Mouse (Mus musculus) liver, postnatal 0 days (tissue): ENCODE results near the gene Sergef. TPM values are rescaled to one million over a fixed set of nuclear protein-coding genes. Genes with fewer than 3 reads are reported as not detected.

Experiments used
- ATAC-seq: fragments of 200-750 bp; cut with Nextera tagmentation; 2 replicates; pipeline ENCODE4 v1.8.0; 2017; ENCODE audit warnings: mild to moderate bottlenecking, moderate library complexity
- DNase-seq: peaks from one replicate; pipeline ENCODE4 v3.0.0-alpha.2; 2016
- H3K27ac ChIP-seq: fragments of 300-500 bp; sonication (generic); 2 replicates; pipeline ENCODE4 v1.5.1; 2014; ENCODE audit warnings: antibody characterized with exemption, moderate library complexity, mild to moderate bottlenecking, low read depth
- H3K27me3 ChIP-seq: fragments of 300-500 bp; sonication (generic); 2 replicates; pipeline ENCODE4 v1.6.1; 2014; ENCODE audit warnings: low read length, control low read depth, mixed read lengths; ENCODE audit not compliant: insufficient read depth
- H3K36me3 ChIP-seq: fragments of 300-500 bp; sonication (generic); replicated peaks from 2 replicates; pipeline ENCODE4 v1.6.1; 2014; ENCODE audit warnings: mild to moderate bottlenecking, control low read depth, low read length, moderate library complexity, mixed read lengths; ENCODE audit not compliant: insufficient read depth
- H3K4me1 ChIP-seq: fragments of 300-500 bp; sonication (generic); 2 replicates; pipeline ENCODE4 v1.6.1; 2014; ENCODE audit warnings: antibody characterized with exemption, mild to moderate bottlenecking, control low read depth; ENCODE audit not compliant: insufficient read depth
- H3K4me2 ChIP-seq: fragments of 300-500 bp; sonication (generic); 2 replicates; pipeline ENCODE4 v1.6.1; 2014; ENCODE audit warnings: low read depth, mild to moderate bottlenecking, low read length, moderate library complexity, mixed read lengths
- H3K4me3 ChIP-seq: fragments of 300-500 bp; sonication (generic); 2 replicates; pipeline ENCODE4 v1.5.1; 2014; ENCODE audit warnings: low read depth, low read length
- H3K9ac ChIP-seq: fragments of 300-500 bp; sonication (generic); replicated peaks from 2 replicates; pipeline ENCODE4 v1.6.1; 2014; ENCODE audit warnings: mild to moderate bottlenecking, moderate library complexity
- H3K9me3 ChIP-seq: fragments of 300-500 bp; sonication (generic); 2 replicates; pipeline ENCODE4 v1.6.1; 2016; ENCODE audit warnings: mild to moderate bottlenecking, control low read depth, low read length, mixed read lengths
- CTCF ChIP-seq: sonication (generic); IDR thresholded peaks from 2 replicates; pipeline ENCODE4 v1.5.1; 2016; ENCODE audit warnings: antibody characterized with exemption, low read depth
- EP300 ChIP-seq: IDR thresholded peaks from 2 replicates; pipeline ENCODE4 v1.6.1; 2016; ENCODE audit warnings: antibody characterized with exemption, low read depth, mild to moderate bottlenecking
- WGBS: fragments of 180-500 bp; shearing (Covaris S2); extraction: QIAGEN DNeasy Blood & Tissue Kit; methylation state at CpG from one replicate; pipeline ENCODE4 v1.1.7; 2014; ENCODE audit not compliant: insufficient replicate concordance; 5-methylcytosine and 5-hydroxymethylcytosine counted together
- polyA plus RNA-seq: library from polyadenylated mRNA; unstranded; fragments of >200 nt; fragmentation: Nextera tagmentation; extraction: Ambion mirVana; gene quantifications from 2 replicates; pipeline ENCODE4 v1.2.1, GENCODE M21; 2015

The Sergef gene
- polyA plus RNA-seq, 1 experiment from 2014 or later: 4.3 TPM

GRCm38 (mm10) chr7:46445896-46446295, 193.7 kb downstream of the Sergef start:
- H3K36me3 ChIP-seq: no peaks in the 10 kb centered on the region
- H3K27me3 ChIP-seq: no peaks in the 10 kb centered on the region
- H3K4me1 ChIP-seq: no peaks in the 10 kb centered on the region; the same call in 1 of the 2 replicates
- H3K9me3 ChIP-seq: no peaks in the 10 kb centered on the region
- TF ChIP-seq CTCF (no peak), EP300 (no peak)
- WGBS: 49% methylated on average over 6 of the region's 6 CpGs
- H3K4me2 ChIP-seq: no peak overlapping the region
- ATAC-seq: peak; percentile 29; the same call in 1 of the 2 replicates
- DNase-seq: no peak
- no peak overlapping the region for H3K4me3 ChIP-seq
- no peak overlapping the region for H3K9ac ChIP-seq
- no peak overlapping the region for H3K27ac ChIP-seq

GRCm38 (mm10) chr7:46443163-46443562, 196.4 kb downstream of the Sergef start:
- Histone ChIP-seq H3K9ac (no peak overlapping the region), H3K4me3 (no peak overlapping the region), H3K36me3 (no peaks in the 10 kb centered on the region), H3K27me3 (no peaks in the 10 kb centered on the region), H3K9me3 (no peaks in the 10 kb centered on the region), H3K4me2 (no peak overlapping the region), H3K4me1 (no peaks in the 10 kb centered on the region; the same call in 1 of the 2 replicates), H3K27ac (no peak overlapping the region)
- ATAC-seq (no peak), DNase-seq (no peak)
- WGBS: 83% methylated on average over 10 of the region's 10 CpGs
- TF ChIP-seq EP300 (no peak), CTCF (no peak)

- H3K27ac ChIP-seq: no peak overlapping the region
- H3K4me3 ChIP-seq: no peak overlapping the region
- 44% methylated on average over 9 of the region's 9 CpGs for WGBS
- ATAC-seq: no peak
- H3K27me3 ChIP-seq: no peaks in the 10 kb centered on the region
- H3K4me2 ChIP-seq: no peak overlapping the region
- H3K9me3 ChIP-seq: no peaks in the 10 kb centered on the region
- no peaks in the 10 kb centered on the region for H3K4me1 ChIP-seq
- no peak overlapping the region for H3K9ac ChIP-seq
- TF ChIP-seq CTCF (no peak), EP300 (no peak)
- no peak for DNase-seq
- no peaks in the 10 kb centered on the region for H3K36me3 ChIP-seq
Measured at GRCm38 (mm10) chr7:46438537-46439141, 201.0 kb downstream of the Sergef start.

DNA sequence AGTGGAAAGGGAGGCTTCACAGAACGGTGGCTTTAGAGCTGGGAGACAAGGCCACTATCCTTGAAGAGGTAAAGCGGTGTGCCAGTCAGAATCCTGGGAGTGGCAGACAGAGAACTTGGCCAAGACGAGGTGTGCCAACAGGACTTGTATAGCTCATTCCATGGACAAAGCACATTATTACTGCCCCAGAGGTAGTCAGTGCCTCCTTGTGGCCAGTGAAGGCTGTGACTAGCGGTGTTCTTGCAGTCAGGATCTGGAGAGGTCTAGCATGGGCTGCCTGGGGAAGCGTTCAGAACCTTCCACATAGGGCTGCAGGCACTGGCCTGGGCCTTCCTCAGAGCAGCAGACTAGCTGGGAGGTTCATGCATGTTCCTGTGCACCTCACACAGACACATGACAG, 203.8 kb downstream of the Sergef start:
- Histone ChIP-seq H3K9ac (no peak overlapping the region), H3K9me3 (no peaks in the 10 kb centered on the region), H3K36me3 (no peaks in the 10 kb centered on the region), H3K4me3 (no peak overlapping the region), H3K27me3 (no peaks in the 10 kb centered on the region), H3K4me2 (no peak overlapping the region), H3K4me1 (no peaks in the 10 kb centered on the region), H3K27ac (no peak overlapping the region)
- ATAC-seq (no peak), DNase-seq (no peak)
- TF ChIP-seq EP300: no peak
- TF ChIP-seq CTCF: no peak
- 73% methylated on average over 5 of the region's 5 CpGs for WGBS

DNA sequence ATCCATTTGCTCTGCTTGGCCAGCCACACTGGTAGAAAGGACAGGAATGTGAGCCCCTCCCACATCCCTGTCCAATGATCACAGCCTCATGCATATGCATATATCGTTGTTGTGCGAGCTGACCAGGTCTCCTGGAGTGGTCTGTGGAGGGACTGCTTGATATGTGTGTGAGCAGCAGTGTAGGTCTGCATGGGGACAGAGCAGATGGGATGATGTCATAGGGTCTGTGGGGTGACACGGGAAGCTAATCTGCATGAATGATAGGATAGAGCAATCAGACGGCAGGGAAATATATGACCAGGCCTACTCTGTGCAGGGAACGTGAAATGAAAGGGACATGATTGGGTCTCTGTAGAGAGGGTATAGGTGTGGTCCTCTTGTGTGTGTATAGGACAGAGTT, 205.7 kb downstream of the Sergef start:
- TF ChIP-seq CTCF (no peak), EP300 (no peak)
- no peak overlapping the region for H3K9ac ChIP-seq
- ATAC-seq: no peak

GRCm38 (mm10) chr7:46425012-46425411, 214.6 kb downstream of the Sergef start:
- no peak overlapping the region for H3K4me2 ChIP-seq
- ATAC-seq (no peak), DNase-seq (no peak)
- H3K36me3 ChIP-seq: no peaks in the 10 kb centered on the region
- no peaks in the 10 kb centered on the region for H3K4me1 ChIP-seq
- no peak overlapping the region for H3K27ac ChIP-seq
- H3K9me3 ChIP-seq: no peaks in the 10 kb centered on the region
- H3K9ac ChIP-seq: no peak overlapping the region
- H3K4me3 ChIP-seq: no peak overlapping the region
- no peaks in the 10 kb centered on the region for H3K27me3 ChIP-seq
- 68% methylated on average over 4 of the region's 4 CpGs for WGBS
- TF ChIP-seq CTCF (no peak), EP300 (no peak)

More for the DNA sequence above, 205.7 kb downstream of the Sergef start:
- no peaks in the 10 kb centered on the region for H3K27me3 ChIP-seq
- no peak overlapping the region for H3K4me2 ChIP-seq
- H3K4me3 ChIP-seq: no peak overlapping the region
- 58% methylated on average over 5 of the region's 5 CpGs for WGBS
- no peak overlapping the region for H3K27ac ChIP-seq
- no peaks in the 10 kb centered on the region for H3K36me3 ChIP-seq
- H3K4me1 ChIP-seq: no peaks in the 10 kb centered on the region
- H3K9me3 ChIP-seq: no peaks in the 10 kb centered on the region
- no peak for DNase-seq

DNA sequence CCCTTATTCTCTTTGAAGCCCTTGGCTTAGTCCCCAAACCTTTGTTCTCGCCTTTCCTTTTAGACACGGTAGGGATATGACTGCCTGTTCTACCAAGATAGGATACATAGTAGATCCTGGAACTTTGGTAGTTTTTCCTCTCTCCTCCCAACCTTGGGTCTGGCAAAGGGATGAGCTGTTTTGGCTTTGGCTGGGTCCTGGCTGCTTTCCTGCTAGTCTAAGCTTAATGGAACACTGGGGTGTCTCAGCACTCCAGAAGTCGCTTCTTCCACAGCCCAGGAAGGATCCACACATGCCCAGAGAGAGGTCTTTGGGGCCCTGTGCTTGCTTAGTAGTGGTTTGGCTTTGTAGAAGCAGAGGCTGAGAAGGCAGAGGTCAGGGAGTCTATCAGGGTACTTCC, 215.7 kb downstream of the Sergef start:
- DNase-seq: no peak
- no peaks in the 10 kb centered on the region for H3K27me3 ChIP-seq
- H3K27ac ChIP-seq: no peak overlapping the region
- H3K4me1 ChIP-seq: no peaks in the 10 kb centered on the region
- H3K4me3 ChIP-seq: no peak overlapping the region
- H3K9me3 ChIP-seq: no peaks in the 10 kb centered on the region
- no peak overlapping the region for H3K4me2 ChIP-seq
- H3K36me3 ChIP-seq: no peaks in the 10 kb centered on the region
- no peak for ATAC-seq
- TF ChIP-seq CTCF (no peak), EP300 (no peak)
- WGBS: 50% methylated on average over 3 of the region's 3 CpGs
- H3K9ac ChIP-seq: no peak overlapping the region
